Mouse (Mus musculus) small intestine, adult 2 months (tissue): ENCODE data around the gene Vsx1. TPM values are rescaled to one million over a fixed set of nuclear protein-coding genes. Genes with fewer than 3 reads are reported as not detected.
A peak's percentile ranks its signal among the peaks of the same experiment; 100 is the strongest.

Experiments
- H3K27ac ChIP-seq: fragments of 200-500 bp; 2 replicates; pipeline ENCODE4 v1.5.1; 2012; ENCODE audit warnings: low read depth, low read length, control low read depth, inconsistent platforms; ENCODE audit not compliant: insufficient read depth
- H3K27me3 ChIP-seq: fragments of 200-500 bp; 2 replicates; pipeline ENCODE4 v1.6.1; 2012; ENCODE audit warnings: mild to moderate bottlenecking, moderate library complexity, low read length, inconsistent platforms; ENCODE audit not compliant: control insufficient read depth, insufficient read depth
- H3K36me3 ChIP-seq: fragments of 200-500 bp; 2 replicates; pipeline ENCODE4 v1.6.1; 2012; ENCODE audit warnings: mild to moderate bottlenecking, low read length, control low read depth, inconsistent platforms; ENCODE audit not compliant: control insufficient read depth, insufficient read depth
- H3K4me1 ChIP-seq: fragments of 200-500 bp; 2 replicates; pipeline ENCODE4 v1.6.1; 2012; ENCODE audit warnings: low read length, inconsistent platforms, mixed read lengths; ENCODE audit not compliant: control insufficient read depth, insufficient read depth, insufficient read length
- H3K4me3 ChIP-seq: fragments of 200-500 bp; 2 replicates; pipeline ENCODE4 v1.5.1; 2012; ENCODE audit warnings: low read depth, mild to moderate bottlenecking, control low read depth, inconsistent platforms, low read length, moderate library complexity
- CTCF ChIP-seq: fragments of 200-500 bp; IDR thresholded peaks from 2 replicates; pipeline ENCODE4 v1.5.1; 2012; ENCODE audit warnings: low read depth, mild to moderate bottlenecking, control low read depth, inconsistent platforms, low read length, moderate library complexity, mixed read lengths; ENCODE audit not compliant: insufficient replicate concordance, insufficient read length; ENCODE audit errors: extremely low read depth
- POLR2A ChIP-seq: fragments of 200-500 bp; IDR thresholded peaks from 2 replicates; pipeline ENCODE4 v1.6.1; 2012; ENCODE audit warnings: low read depth, mild to moderate bottlenecking, control low read depth, inconsistent platforms, low read length, moderate library complexity
- WGBS: fragments of 180-500 bp; shearing (Covaris S2); methylation state at CpG from one replicate; pipeline ENCODE4 v1.1.7; 2018; 5-methylcytosine and 5-hydroxymethylcytosine counted together
- polyA plus RNA-seq: library from polyadenylated mRNA; depleted of rRNA; stranded (reverse); fragments of >200 nt; gene quantifications from 2 replicates; pipeline ENCODE4 v1.2.3, GENCODE M21; 2012

The Vsx1 gene
- polyA plus RNA-seq, 1 experiment = not detected

GRCm38 (mm10) chr2:150662007-150662406 is 27.2 kb downstream of the Vsx1 start:
- Histone ChIP-seq H3K4me3 (no peak overlapping the region), H3K27ac (no peak overlapping the region)
- TF ChIP-seq CTCF = no peak
- no peak for TF ChIP-seq POLR2A

DNA sequence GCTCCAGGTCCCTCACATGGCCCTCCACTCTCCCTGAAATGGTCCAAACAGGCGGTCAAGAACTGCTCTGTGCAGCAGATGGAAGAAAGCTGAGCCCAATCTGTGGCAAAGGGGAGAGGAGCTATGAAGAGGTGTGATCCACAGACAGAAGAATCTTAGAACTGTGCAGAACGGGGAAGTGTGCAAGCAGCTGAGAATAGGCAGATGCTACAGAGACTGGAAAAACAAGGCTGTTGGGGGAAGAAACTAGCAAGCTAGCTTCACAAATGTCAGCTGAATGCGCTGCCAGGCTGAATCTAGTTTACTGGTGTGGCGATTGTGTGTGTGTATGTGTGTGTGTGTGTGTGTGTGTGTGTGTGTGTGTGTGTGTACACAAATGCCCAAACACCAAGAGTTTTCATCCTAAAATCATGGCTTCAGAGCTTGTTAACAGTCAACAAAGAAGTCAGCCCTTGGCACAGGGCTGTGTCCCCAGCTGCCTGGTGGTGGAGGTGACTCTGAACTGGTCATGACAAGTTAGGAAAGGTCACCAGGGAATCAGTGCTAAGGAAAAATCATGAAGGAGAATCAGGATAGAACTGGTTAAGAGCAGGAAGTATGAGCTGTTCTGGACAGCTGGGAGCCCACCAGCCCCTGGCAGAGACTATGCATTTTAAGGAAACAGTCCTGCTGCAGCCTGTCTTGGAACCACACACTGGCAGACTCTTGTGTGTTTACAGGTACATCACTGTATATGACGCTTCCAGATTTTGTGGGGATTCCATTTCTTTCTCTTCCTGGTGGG is 28.3 kb downstream of the Vsx1 start:
- WGBS = 55% methylated on average over 5 of the region's 5 CpGs

More at GRCm38 (mm10) chr2:150662007-150662406, 27.2 kb downstream of the Vsx1 start:
- 59% methylated on average over 2 of the region's 2 CpGs for WGBS
- Histone ChIP-seq H3K36me3 (peaks cover 15% of the 10 kb centered on the region), H3K4me1 (peaks cover 21% of the 10 kb centered on the region), H3K27me3 (no peaks in the 10 kb centered on the region)

GRCm38 (mm10) chr2:150660049-150660448 is 29.1 kb downstream of the Vsx1 start:
- Histone ChIP-seq H3K4me3 (no peak overlapping the region), H3K27me3 (no peaks in the 10 kb centered on the region), H3K36me3 (peaks cover 15% of the 10 kb centered on the region), H3K4me1 (peaks cover 8% of the 10 kb centered on the region), H3K27ac (no peak overlapping the region)
- 63% methylated on average over 4 of the region's 4 CpGs for WGBS
- TF ChIP-seq CTCF = no peak
- no peak for TF ChIP-seq POLR2A

More for the DNA sequence above, 28.3 kb downstream of the Vsx1 start:
- Histone ChIP-seq H3K4me1 (peaks cover 16% of the 10 kb centered on the region), H3K36me3 (peaks cover 15% of the 10 kb centered on the region), H3K27me3 (no peaks in the 10 kb centered on the region), H3K27ac (peak overlapping the region; percentile 57), H3K4me3 (no peak overlapping the region)
- TF ChIP-seq CTCF = no peak
- no peak for TF ChIP-seq POLR2A

- H3K4me3 ChIP-seq = no peak overlapping the region
- TF ChIP-seq POLR2A (no peak), CTCF (no peak)
- H3K27ac ChIP-seq = no peak overlapping the region
- peaks cover 4% of the 10 kb centered on the region; the same call in 1 of the 2 replicates for H3K4me1 ChIP-seq
- peaks cover 15% of the 10 kb centered on the region for H3K36me3 ChIP-seq
- H3K27me3 ChIP-seq = no peaks in the 10 kb centered on the region
- whole genome bisulfite sequencing = 23% methylated on average over 8 of the region's 8 CpGs
These were observed 32.0 kb downstream of the Vsx1 start for GRCm38 (mm10) chr2:150656975-150657768.

DNA sequence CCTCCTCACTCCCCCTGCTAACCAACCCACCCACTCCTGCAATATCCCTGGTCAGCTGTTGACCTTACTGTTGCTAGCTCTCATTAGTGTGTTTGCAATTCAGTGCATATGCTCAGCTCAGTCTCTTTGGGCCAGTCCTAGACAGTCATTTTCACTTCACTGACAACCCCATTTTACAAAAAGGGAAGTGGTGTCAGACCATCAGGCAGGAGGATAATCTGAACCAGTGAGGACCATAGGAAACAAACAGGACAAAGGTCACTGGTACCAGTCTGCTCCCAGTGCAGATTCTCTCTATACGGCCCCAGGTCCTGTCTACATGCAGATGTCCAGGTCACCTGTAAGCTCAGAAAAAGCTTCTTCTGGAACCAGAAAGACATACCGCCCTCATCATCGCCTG is 33.0 kb downstream of the Vsx1 start:
- TF ChIP-seq POLR2A (no peak), CTCF (no peak)
- Histone ChIP-seq H3K27me3 (no peaks in the 10 kb centered on the region), H3K36me3 (peaks cover 15% of the 10 kb centered on the region), H3K27ac (no peak overlapping the region), H3K4me1 (peaks cover 2% of the 10 kb centered on the region; the same call in 1 of the 2 replicates), H3K4me3 (no peak overlapping the region)
- 71% methylated on average over 3 of the region's 3 CpGs for WGBS

DNA sequence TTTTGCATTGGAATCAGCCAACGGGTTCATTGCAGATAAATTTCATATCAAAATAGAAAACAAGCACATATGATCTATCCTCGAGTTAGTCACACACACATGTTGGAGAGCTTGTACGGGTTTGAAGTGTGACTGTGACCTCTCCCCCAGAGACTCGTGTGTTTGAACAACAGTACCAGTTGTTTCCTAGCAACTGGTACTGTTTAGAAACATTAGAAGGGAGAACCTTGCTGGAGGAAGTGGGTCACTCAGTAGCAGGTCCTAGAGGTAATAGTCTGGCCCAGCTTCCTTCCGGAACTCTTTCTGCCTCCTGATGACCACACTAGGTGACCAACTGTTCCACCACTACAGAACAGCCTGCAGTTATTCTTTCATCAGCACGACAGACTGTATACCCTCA is 33.9 kb downstream of the Vsx1 start:
- Histone ChIP-seq H3K27ac (no peak overlapping the region), H3K27me3 (no peaks in the 10 kb centered on the region), H3K4me3 (no peak overlapping the region), H3K4me1 (peaks cover 2% of the 10 kb centered on the region; the same call in 1 of the 2 replicates), H3K36me3 (peaks cover 15% of the 10 kb centered on the region)
- 52% methylated on average over 6 of the region's 6 CpGs for WGBS
- TF ChIP-seq POLR2A (no peak), CTCF (no peak)

DNA sequence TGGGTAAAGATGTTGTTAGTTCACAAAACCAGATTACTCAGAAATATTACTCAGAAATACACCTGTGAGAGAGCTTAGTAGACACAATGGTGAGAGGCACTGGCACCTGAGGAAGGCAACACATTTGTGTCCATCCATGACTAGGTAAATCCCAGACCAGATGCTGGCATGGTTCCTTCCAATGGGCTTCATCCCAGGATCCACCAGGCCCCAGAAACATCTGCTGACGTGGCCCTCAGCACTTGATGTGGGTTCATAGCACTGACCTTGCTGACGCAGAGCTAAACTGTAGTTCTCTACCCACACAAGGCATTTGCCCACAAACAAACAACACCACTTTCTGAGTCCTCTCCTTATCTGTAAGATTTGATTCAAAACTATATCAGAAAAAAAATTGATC is 34.3 kb downstream of the Vsx1 start:
- H3K4me3 ChIP-seq = no peak overlapping the region
- H3K4me1 ChIP-seq = peaks cover 2% of the 10 kb centered on the region; the same call in 1 of the 2 replicates
- TF ChIP-seq CTCF = no peak
- 88% methylated on average over 2 of the region's 2 CpGs for WGBS
- H3K36me3 ChIP-seq = peaks cover 12% of the 10 kb centered on the region
- no peak overlapping the region for H3K27ac ChIP-seq
- H3K27me3 ChIP-seq = no peaks in the 10 kb centered on the region
